Mouse (Mus musculus): ENCODE data around the gene Brat1. TPM values are rescaled to one million over a fixed set of nuclear protein-coding genes. Genes with fewer than 3 reads are reported as not detected.

Gene Brat1
- total RNA-seq, 2 experiments from 2014 or later: 7.2 to 8.4 TPM

- no peak for DNase-seq (ENCODE audit: low spot score)
- intact Hi-C loops (cut with DNase I): no loop called here
Measured at GRCm38 (mm10) chr5:140699776-140700175, 5.0 kb upstream of the Brat1 start.

- intact Hi-C loops (cut with DNase I): no loop called here
- no peak for DNase-seq (ENCODE audit: low spot score)
Measured at GRCm38 (mm10) chr5:140701661-140702060, 3.1 kb upstream of the Brat1 start.

- intact Hi-C loops (cut with DNase I): no loop called here
- peak; percentile 85 for DNase-seq (ENCODE audit: low spot score)
Measured at GRCm38 (mm10) chr5:140702103-140702513, 2.7 kb upstream of the Brat1 start, which contains the start of gene Iqce. TSS of gene Iqce (minus strand) at chr5:140702378.

- DNase-seq (ENCODE audit: low spot score): no peak
- intact Hi-C loops (cut with DNase I): no loop called here
Measured at GRCm38 (mm10) chr5:140702618-140703175, 2.1 kb upstream of the Brat1 start.

GRCm38 (mm10) chr5:140703480-140704377 is 1.1 kb upstream of the Brat1 start:
- intact Hi-C loops (cut with DNase I): no loop called here
- no peak for DNase-seq (ENCODE audit: low spot score)

GRCm38 (mm10) chr5:140705501-140706171 is 825 bp downstream of the Brat1 start:
- DNase-seq (ENCODE audit: low spot score): no peak

GRCm38 (mm10) chr5:140710315-140710714 is 5.5 kb downstream of the Brat1 start:
- DNase-seq (ENCODE audit: low spot score): no peak
- intact Hi-C loops (cut with DNase I): no loop called here

More at GRCm38 (mm10) chr5:140705501-140706171, 825 bp downstream of the Brat1 start:
- intact Hi-C loops (cut with DNase I): loop anchor here (2.0 to 5.0 kb wide), 2 partner anchors 42 to 127 kb away; no protein-coding TSS in a partner anchor

- no peak for DNase-seq (ENCODE audit: low spot score)
- intact Hi-C loops (cut with DNase I): no loop called here
Measured at GRCm38 (mm10) chr5:140711040-140711439, 6.2 kb downstream of the Brat1 start.

- intact Hi-C loops (cut with DNase I): no loop called here
- DNase-seq (ENCODE audit: low spot score): no peak
Measured at GRCm38 (mm10) chr5:140720773-140721172, 16.0 kb downstream of the Brat1 start.

- DNase-seq (ENCODE audit: low spot score): no peak
- intact Hi-C loops (cut with DNase I): no loop called here
Measured at GRCm38 (mm10) chr5:140722121-140722520, 17.3 kb downstream of the Brat1 start.

GRCm38 (mm10) chr5:140723822-140724221 is 19.0 kb downstream of the Brat1 start, which contains the start of gene Amz1:
TSS of gene Amz1 (plus strand) at chr5:140724127.
- intact Hi-C loops (cut with DNase I): no loop called here

GRCm38 (mm10) chr5:140726062-140726839 is 21.4 kb downstream of the Brat1 start:
- no peak for DNase-seq (ENCODE audit: low spot score)
- intact Hi-C loops (cut with DNase I): no loop called here

More at GRCm38 (mm10) chr5:140723822-140724221, 19.0 kb downstream of the Brat1 start, which contains the start of gene Amz1:
- DNase-seq (ENCODE audit: low spot score): no peak

- DNase-seq (ENCODE audit: low spot score): no peak
- intact Hi-C loops (cut with DNase I): no loop called here
Measured at GRCm38 (mm10) chr5:140726946-140727740, 22.3 kb downstream of the Brat1 start.

GRCm38 (mm10) chr5:140731040-140731797 is 26.4 kb downstream of the Brat1 start:
- no peak for DNase-seq (ENCODE audit: low spot score)
- intact Hi-C loops (cut with DNase I): no loop called here

- intact Hi-C loops (cut with DNase I): no loop called here
Measured at GRCm38 (mm10) chr5:140732195-140732594, 27.4 kb downstream of the Brat1 start.

GRCm38 (mm10) chr5:140733336-140733735 is 28.5 kb downstream of the Brat1 start:
- intact Hi-C loops (cut with DNase I): no loop called here
- DNase-seq (ENCODE audit: low spot score): no peak

More at GRCm38 (mm10) chr5:140732195-140732594, 27.4 kb downstream of the Brat1 start:
- no peak for DNase-seq (ENCODE audit: low spot score)

- intact Hi-C loops (cut with DNase I): no loop called here
- no peak for DNase-seq (ENCODE audit: low spot score)
Measured at GRCm38 (mm10) chr5:140735297-140735696, 30.5 kb downstream of the Brat1 start.

- DNase-seq (ENCODE audit: low spot score): no peak
- intact Hi-C loops (cut with DNase I): no loop called here
Measured at GRCm38 (mm10) chr5:140736166-140736565, 31.4 kb downstream of the Brat1 start.
